Mouse (Mus musculus): ENCODE measurements at regions not wholly inside any gene's neighbourhood (a gene's known extent, or its start where the extent isn't known, plus 50 kb on each side); places are given as distances from the start of the nearest gene placed in this dataset.

DNA sequence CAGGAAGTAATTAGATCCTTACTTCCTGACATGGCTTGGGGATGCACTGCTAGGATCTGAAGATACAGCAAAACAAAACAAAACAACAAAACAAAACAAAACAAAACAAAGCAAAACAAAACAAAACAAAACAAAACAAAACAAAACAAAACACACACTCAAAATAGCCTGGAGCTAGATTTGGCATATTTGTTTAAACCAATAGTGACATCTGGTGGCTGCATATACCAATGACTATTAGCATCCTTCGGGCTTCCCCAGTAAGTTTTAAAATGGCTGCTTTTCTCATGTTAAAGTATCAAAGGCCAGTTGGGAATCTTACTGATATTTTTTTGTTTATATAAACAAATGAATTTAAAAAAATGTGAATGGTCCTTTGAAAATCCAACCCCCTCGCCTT, 52.9 kb upstream of the Ica1 start:
- DNase-seq = no peak

DNA sequence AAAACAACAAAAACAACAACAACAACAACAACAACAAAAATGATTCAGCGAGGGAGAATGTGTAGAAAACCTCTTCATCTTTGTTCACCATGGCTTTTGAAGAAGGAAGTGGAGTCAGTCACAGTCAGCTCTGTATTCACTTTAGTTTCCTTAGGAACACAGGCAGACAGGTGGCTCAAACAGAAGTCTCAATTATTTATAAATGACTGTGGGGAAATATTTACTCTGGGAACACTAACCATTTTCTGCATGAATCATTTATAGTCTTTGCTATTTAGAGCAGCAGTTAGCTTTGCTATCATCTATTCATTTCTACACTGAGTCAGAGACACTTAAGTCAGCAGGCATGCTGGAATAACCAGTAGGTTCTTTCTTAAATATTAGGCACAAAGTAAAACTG, 54.6 kb upstream of the Ica1 start:
- DNase-seq = no peak

DNA sequence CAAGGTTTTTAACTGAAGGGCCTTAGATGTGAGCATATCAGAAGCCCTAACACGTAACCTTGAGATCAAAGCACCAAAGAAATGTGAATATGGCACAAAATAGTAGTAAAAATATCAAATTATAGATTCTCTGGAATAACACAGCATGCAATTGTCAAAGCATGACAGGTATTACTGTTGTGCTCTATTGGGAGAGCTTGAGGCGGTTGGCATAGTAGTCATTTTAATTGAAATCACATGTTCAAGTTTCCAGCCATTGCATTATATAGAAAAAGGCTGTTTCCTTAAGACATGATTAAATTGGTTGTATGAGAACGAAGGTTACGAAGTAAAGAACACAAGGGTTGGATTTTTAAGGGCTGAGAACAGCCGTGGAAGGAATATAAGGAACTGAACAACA, 75.4 kb upstream of the Ica1 start:
- DNase-seq = no peak

DNA sequence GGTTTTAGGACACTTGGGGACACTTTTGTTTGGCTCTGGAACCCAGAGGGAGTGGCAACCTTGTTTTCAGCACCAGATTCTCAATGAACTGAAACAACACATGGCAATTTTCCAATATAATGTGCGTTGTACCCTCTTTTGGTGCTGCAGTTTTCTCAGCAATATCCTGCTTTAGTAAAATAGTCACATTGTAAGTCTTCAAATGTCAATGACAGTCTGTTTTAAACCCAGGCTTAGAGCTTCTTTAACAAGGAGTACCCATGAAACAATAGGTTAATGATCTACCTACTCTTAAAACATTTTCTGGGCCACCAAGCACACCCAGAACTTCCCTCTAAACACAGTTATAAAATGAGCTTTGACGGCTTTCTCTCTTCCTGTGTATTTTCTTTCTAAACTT, 82.3 kb upstream of the Ica1 start:
- peak; percentile 6 for DNase-seq

DNA sequence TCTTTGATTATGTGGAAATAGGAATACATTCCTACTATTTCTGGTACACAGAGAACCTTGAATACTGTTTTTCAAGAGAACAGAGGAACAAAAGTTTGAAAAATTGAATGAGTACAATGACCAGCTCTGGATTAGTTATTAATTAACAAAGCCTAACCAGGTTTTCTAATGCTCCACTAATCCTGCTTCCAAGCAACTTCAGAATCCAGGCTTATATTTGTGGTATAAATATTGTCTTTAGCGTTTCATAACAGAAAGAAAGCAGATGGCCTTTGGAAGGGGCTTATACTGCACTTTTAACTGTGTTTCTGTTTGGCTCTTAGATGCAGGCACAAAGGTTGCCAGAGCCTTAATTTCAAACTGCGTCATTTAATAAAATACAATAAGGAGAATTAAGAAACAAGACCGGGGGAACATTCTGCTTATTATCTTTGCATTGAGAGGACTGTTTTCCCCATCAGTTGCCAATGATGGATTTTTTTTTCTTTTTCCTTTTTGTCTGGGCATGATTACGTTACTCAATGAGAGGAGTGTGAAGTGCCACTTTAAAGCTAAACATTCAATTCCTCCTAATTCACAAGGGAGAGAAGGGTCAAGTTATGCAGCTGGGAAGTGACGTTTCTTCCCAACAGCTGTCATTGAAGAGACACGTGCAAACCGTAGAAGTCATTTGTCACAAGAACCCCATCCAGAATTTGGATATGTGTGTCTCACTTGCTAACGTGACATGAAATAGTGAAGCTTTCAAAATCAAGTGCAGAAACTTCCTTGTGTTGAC, 84.2 kb upstream of the Nxph1 start:
- DNase-seq = no peak

DNA sequence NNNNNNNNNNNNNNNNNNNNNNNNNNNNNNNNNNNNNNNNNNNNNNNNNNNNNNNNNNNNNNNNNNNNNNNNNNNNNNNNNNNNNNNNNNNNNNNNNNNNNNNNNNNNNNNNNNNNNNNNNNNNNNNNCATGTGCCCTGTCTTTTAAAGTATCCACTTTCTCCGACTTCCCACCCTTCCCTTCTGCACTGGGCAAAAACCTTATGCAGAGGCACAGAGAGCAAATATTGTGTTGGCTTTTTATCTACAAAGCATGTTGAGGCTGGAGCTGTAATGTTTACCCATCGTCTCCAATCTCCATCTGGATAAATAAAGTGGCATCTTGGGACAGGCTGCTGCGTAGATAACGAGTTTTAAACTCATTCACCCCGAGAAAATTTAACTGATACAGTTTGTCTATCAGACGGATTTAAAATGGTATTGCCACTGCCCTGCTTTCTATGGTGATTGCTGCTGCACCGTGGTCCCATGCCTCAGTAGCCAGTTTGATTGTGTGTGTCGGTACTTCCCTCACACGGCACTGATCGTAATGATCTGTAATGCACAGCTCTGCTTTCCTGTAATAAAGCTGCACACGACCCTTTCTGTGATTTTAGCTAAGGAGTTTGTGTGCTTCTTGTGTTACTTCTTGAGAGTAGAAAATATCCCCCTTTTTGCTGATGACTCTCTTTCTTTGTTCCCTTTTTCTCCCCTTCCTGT, 70.7 kb upstream of the Nxph1 start:
- DNase-seq = no peak

DNA sequence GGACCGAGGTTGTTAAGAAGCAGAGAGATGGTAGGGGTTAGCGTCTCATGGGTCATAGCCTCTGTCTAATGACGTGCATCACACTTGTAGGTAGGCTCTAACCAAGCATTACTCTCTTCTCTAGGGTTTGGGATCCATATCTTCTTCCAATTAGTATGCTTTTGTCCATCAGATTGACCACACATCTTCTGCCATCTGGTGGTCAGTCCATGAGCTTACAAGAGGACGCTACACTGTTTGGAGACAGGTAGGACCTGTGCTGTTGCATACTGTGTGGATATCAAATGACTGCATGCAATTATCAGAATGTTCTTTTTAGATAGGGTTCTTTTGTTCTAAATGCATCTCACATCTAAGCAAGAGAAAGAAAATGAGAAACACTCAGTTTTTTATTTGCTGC, 54.6 kb upstream of the Nxph1 start:
- no peak for DNase-seq

DNA sequence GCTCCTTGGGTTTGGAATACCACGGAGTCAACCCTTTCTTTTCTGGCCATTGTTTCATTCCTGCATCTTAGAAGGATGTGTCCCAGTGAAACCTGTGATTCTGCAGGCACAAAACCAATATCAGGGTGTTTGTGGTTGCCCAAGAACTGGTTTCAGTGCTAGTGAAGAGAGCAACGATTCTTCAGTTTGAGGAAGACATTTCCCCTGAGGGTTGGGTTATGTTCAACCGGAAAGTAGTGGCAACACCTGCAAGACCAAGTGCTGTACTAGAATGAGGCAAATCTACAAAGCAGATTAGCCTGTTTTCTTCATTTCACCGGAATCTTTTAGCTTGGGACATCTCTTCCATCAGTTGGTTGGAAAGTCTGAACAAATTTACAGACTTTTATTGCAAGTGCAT, 52.1 kb upstream of the Nxph1 start:
- DNase-seq = no peak

DNA sequence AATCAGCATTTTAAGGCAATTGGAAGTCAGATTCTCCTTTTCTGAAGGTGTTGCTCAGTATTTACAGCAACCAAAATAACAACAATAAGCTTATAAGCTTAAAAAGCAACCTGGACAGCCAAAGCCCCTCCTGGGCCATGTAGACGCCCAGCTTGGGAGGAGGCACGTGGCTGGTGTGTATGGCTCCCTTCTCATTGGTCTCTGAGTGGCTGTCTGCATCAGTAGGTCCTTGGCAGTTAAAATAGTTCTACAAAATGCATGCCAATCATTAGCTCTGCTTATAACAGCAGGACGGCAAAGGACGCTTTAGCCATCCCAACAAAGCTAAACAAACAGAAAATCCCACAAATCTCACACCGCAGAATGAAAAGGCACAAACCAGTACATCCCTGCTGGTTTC, 51.4 kb upstream of the Nxph1 start:
- DNase-seq = no peak

DNA sequence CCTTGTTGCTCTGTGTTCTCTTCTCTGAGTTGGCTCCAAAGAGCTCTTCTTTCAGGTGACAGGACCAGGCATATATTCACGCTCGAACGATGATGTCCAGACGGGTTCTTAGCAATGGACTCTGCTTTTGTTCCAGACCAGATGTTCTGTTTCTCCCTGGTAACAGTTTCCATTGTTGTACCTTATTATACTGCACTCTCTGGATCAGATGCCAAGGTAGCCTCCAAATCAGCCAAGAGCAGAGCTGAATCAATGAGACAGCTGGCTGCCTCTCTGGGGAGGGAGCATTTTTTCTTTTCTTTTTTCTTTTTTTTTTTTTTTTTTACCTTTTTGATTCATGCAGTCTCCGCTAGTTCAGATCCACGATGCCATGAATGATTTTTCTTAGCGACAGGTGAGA, 50.9 kb upstream of the Nxph1 start:
- DNase-seq = no peak

DNA sequence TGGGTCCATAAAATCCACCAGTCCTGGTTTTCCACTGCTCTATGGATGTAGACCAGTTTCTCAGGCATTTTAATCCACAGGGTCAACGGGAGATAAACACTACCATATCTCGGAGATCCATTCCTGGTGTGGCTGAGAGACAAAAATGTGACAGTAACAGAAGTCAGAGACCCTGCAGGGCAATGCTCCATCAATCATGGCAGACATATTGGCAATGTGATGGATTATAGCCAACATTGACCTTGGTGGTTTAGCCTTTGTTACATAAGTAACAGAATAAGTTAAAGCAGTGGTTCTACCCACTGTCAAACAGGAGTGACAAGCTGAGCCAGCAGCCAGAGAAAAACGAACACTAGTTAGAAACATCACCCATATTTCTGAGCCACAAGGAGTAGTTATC, 50.0 kb upstream of the Nxph1 start:
- no peak for DNase-seq

All from kidney, adult 11 months (tissue).